Mouse (Mus musculus) CD4-positive, CD25-positive, alpha-beta regulatory T cell (primary cell): ENCODE measurements around the gene Usp33. TPM values are rescaled to one million over a fixed set of nuclear protein-coding genes. Genes with fewer than 3 reads are reported as not detected.

Experiments
- polyA plus RNA-seq: library from polyadenylated mRNA; unstranded; fragments of 100-300 nt; shearing (Covaris generic); gene quantifications from one replicate; pipeline ENCODE4 v1.2.1, GENCODE M21; 2017

The Usp33 gene
- 68.7 TPM for polyA plus RNA-seq

GRCm38 (mm10) chr3:152345732-152346632 lies at the start of gene Usp33:
Gene Usp33 (plus strand): TSS chr3:152346478.

GRCm38 (mm10) chr3:152339862-152340557 lies 6.3 kb upstream of the Usp33 start, which contains the start of gene Miga1:
Gene Miga1 (minus strand): TSS chr3:152340407.

GRCm38 (mm10) chr3:152395350-152396277 lies 49.3 kb downstream of the Usp33 start, which contains the start of gene Zzz3:
Gene Zzz3 (plus strand): TSS chr3:152395473.

Other genes with a start within 250 kb of the Usp33 start
- not detected for gene Gipc2, start 180.2 kb upstream of the Usp33 start, polyA plus RNA-seq
- gene Dnajb4, start 136.2 kb upstream of the Usp33 start, polyA plus RNA-seq = 11.9 TPM
- 219 TPM for gene Fubp1, start 136.1 kb upstream of the Usp33 start, polyA plus RNA-seq
- gene Nexn, start 80.1 kb upstream of the Usp33 start, polyA plus RNA-seq = 0.53 TPM
- 18.7 TPM for gene Miga1, start 6.1 kb upstream of the Usp33 start, polyA plus RNA-seq
- 60.3 TPM for gene Zzz3, start 49.0 kb downstream of the Usp33 start, polyA plus RNA-seq